Mouse (Mus musculus) lung, postnatal 36 days (tissue): ENCODE results near the gene Grin2b.
"Not testable (repeated sequence)": the region's sequence is repeated elsewhere in the genome, so short reads cannot be mapped to it uniquely, and the experiment has no call there.

Source experiments
- DNase-seq: peaks from one replicate; pipeline ENCODE4 v3.0.0; 2022; ENCODE audit warnings: mixed read lengths

The Grin2b gene

DNA sequence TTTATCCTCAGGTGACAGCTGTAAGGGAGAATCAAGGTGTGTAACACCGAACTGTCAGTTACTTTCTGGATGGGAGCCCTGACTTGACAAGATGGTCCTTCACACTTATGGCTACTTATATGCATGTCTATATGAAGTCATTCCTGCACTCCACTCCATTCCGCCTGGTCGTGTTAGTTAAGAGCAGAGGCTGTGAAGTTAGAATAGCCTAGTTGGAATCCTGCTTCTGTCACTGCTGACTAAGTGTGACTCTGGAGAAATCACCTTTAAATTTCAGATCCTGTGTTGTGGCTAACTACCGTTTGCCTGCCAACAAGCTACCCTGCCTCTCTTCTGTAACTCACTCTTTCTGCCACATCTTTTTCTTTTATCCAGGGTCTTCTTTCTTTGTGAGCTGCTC lies 381.9 kb downstream of the Grin2b start:
- no peak for DNase-seq

DNA sequence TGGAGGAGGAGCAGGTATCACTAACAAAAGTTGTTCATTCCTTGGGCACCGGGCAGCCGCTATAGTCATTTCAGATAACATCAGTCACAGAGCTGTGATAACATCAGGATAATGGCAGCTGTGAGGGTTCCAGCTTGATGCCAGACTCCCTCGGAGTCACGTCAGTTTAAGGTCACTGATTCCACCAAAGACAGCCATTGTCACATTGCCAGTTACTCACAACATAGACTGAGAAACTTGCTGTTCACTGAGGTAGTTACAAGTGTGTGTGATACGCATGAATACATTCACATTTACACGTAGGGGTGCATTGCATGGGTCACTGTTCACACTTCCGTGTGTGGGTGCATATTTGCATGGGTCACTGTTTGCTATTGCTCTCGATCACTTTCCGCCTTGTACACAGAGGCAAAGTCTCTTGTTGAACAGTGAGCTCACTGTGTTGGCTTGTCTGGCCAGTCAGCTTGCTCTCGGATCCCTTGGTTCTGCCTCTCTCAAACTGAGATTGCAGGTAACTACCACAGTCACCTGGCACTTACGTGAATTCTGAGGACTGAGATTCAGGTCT lies 383.6 kb downstream of the Grin2b start:
- DNase-seq, result peak; percentile 3

DNA sequence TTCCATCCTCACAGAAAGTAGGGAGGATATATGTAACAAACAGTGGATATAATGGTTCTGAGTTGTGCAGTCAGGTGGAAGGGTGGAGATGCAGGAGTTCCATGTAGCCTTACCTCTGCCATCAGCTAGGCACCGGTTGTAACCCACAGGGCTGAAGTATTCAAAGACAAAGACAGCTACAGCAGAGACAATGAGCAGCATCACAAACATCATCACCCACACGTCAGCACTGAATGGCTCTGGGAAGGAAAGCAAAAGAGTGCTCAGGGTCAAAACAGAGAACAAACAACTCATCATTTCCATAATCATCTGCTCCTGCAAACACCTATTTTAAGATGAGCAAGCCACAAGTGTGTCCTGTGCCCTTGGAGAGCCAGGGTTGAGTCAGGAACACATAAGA lies 398.6 kb downstream of the Grin2b start:
- DNase-seq, result no peak

DNA sequence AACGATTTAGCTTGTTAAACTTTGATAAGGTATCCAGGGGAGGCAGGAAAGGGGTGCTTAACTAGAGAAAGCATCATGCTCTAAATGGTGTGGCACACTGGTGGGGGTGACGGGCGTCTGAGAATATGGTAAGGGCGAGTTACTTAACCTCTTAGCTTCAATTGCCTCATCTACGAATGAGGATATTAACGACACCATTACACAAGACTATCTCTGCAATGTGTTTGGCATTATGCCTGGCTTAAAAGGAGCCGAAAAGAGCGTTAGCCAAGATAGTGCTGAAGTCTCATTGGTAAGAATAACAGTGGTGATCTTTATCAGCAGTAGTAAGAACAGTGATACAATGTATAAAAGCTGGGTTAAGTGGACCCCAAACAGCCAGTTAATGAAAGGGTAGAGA lies 405.7 kb downstream of the Grin2b start:
- DNase-seq, result peak; percentile 30

GRCm38 (mm10) chr6:135758735-135759134 lies 414.6 kb downstream of the Grin2b start:
- DNase-seq, result no peak

- no peak for DNase-seq
These were observed 417.2 kb downstream of the Grin2b start for GRCm38 (mm10) chr6:135756075-135756474.

DNA sequence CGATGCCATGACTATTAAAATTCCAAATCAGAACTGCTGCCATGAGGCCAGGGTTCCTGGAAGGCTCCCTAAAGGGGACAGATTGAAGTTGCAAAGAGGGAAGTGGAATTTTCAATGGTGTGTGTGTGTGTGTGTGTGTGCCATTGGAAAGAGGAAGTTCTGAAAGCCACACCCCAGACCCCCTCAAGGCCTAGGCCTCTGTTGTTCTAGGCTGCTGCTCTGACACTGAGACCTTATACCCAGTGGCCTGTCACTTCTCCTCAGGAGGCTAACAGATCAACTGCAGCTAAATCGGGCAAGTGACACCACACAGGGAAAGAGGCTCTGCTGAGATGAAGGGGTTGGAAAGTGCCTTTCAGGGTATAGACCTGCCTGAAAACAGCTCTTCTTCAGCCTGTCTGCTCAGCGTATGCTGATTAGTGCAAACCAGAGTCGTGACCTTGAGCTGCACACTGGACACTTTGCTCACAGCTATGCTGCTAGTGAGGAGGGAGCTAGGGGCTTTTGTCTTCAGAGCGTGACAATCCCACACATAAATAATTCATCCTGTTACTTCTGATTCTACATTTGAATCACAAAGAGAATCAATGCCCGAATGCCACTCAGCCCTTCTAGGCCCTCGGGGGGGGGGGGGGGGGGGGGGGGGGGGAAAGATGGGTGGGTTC lies 424.8 kb downstream of the Grin2b start:
- DNase-seq, result peak; percentile 3

- DNase-seq, result no peak
These were observed 427.7 kb downstream of the Grin2b start for GRCm38 (mm10) chr6:135745606-135746005.

- no peak for DNase-seq
These were observed 439.0 kb downstream of the Grin2b start for GRCm38 (mm10) chr6:135734227-135734732.

- no peak for DNase-seq
These were observed 446.2 kb downstream of the Grin2b start for GRCm38 (mm10) chr6:135727106-135727505.

DNA sequence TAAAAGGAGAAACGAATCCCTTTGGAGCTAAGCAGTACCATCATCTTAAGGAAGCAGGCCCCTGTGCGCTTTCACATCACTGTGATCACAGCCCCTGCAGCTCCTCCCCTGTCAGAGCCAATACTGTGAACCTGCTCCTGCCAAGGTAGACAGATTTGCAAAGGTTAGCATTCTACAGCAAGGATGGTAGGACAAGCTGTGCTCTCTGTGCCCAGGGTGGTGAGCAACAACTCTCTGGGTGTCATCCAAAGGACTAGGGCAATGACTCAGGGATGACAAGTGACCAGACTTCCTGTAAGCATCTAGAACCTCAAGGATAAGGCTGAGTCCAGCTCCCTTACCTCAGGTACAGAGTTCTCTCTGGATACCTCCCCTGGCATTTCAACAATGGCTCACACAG lies 451.6 kb downstream of the Grin2b start:
- no peak for DNase-seq

GRCm38 (mm10) chr6:135714906-135715305 lies 458.4 kb downstream of the Grin2b start:
- DNase-seq, result no peak

- no peak for DNase-seq
These were observed 459.1 kb downstream of the Grin2b start for GRCm38 (mm10) chr6:135714236-135714635.

GRCm38 (mm10) chr6:135713716-135714115 lies 459.6 kb downstream of the Grin2b start:
- no peak for DNase-seq

DNA sequence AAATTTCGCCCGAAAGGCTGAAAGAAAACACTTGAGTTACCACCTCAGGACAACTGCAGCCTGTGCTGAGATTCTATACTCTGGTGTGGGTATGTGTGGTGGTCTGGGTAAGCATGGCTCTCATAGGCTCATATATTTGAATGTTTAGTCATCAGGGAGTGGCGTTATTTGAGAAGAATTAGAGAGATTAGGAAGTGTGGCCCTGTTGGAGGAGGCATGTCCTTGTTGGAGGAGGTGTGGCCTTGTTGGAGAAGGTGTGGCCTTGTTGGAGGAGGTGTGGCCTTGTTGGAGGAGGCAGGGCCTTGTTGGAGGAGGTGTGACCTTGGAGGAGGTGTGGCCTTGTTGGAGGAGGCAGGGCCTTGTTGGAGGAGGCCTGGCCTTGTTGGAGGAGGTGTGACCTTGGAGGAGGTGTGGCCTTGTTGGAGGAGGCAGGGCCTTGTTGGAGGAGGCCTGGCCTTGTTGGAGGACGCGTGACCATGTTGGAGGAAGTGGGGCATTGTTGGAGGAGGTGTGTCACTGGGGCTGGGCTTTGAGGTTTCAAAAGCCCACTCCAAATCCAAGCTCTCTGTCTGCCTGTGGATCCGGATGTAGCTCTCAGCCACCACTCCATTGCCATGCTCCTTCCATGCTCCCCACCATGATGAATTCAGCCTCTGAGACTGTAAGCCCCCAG lies 466.3 kb downstream of the Grin2b start:
- DNase-seq, result not testable (repeated sequence)

- no peak for DNase-seq
These were observed 469.7 kb downstream of the Grin2b start for GRCm38 (mm10) chr6:135703655-135704054.

DNA sequence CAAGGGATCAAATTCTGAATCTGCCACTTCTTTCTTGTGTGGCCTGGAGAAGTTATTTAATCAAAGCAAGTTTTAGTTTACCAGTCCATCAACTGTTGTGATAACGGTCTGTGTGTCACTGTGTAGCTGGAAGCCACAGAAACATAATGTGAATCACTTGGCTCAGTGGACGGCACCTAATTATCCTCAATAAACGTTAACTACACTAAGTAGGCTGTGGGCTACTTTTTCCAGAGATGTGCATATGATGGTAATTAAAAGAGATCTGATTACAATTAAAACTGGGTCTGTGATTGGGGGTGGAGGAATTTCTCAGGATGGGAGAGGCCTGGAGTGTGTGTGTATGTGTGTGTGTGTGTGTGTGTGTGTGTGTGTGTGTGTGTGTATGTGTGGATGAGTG lies 471.9 kb downstream of the Grin2b start:
- no peak for DNase-seq

DNA sequence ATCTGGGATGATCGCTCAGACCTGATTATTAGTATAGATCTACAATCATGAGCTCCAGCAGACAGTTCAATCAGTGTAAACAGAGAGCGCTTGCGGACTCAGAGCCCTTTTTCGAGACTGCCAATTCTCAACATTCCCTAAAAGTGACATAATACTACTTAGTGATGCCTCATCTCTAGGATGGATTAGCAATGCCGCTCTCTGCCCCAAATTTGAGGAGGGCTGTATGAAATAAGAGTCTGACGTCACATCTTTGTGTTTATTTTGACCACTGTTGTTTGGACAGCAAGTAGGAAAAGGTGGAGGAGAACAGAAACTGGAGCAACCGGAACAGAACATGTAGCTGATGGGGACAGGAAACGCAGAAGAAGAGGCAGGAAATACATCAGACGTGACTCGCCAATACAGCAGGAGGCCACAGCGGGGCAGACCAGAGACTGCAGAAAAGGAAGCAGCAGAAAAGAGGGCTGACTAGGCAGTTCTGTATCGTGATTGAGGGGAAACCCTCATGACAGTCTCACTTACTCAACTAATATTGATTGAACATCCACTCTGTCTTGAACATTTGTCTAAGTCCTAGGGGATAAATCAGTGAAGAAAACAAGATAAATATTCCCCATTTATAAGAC lies 472.5 kb downstream of the Grin2b start:
- no peak for DNase-seq

- DNase-seq, result no peak
These were observed 480.8 kb downstream of the Grin2b start for GRCm38 (mm10) chr6:135692533-135692932.

GRCm38 (mm10) chr6:135691561-135691960 lies 481.8 kb downstream of the Grin2b start:
- DNase-seq, result no peak

- no peak for DNase-seq
These were observed 485.4 kb downstream of the Grin2b start for GRCm38 (mm10) chr6:135687926-135688325.

DNA sequence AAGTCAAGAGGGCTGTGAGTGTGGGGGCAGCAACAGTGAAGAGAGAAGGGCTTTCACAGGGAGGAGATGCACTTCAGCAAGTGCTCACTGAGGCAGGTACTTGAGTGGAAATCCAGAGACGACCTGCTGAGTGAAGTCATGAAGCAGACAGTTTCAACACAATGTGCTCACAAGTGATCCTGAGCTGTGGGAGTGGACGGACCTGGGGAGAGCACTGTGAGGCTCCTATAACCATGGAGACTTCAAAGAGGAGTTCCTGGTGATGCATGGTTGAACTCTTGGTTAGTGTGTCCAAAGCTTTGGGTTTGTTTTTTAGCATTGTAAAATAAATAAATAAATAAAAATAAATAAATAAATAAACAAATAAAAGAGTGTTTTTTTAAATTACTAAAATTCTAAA lies 489.1 kb downstream of the Grin2b start:
- DNase-seq, result no peak

DNA sequence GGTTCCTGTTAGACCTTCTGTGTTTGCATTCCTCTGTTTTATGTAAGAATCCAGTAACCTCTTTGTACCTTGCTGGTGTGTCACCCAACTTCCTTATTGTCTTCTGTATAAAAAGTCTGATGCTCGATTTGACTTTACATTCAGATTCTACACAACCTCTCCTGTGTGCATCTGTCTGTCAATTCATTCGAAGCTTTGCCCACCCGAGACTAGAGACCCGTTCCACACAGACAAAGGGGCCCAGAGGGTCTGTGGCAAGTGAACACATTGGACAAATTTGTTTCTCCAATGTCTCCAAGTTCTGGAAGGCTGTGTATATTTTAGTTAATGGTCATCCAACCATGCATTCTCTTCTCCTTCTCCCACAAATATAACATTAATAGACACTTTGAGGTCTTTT lies 491.9 kb downstream of the Grin2b start:
- DNase-seq, result not testable (repeated sequence)
